Mouse (Mus musculus) ZHBTc4 (cell line): ENCODE results near the gene Trp53rkb.

ENCODE experiments used
- DNase-seq: peaks from one replicate; pipeline ENCODE4 v3.0.0-alpha.2; 2011; ENCODE audit warnings: low read depth, low spot score

The Trp53rkb gene

GRCm38 (mm10) chr2:166834091-166834490 lies 41.8 kb downstream of the Trp53rkb start:
- no peak for DNase-seq

GRCm38 (mm10) chr2:166834796-166835195 lies 42.5 kb downstream of the Trp53rkb start:
- no peak for DNase-seq

GRCm38 (mm10) chr2:166835581-166835980 lies 43.2 kb downstream of the Trp53rkb start:
- no peak for DNase-seq

- DNase-seq, result no peak
Measured at GRCm38 (mm10) chr2:166841813-166842212, 49.5 kb downstream of the Trp53rkb start.
